Mouse (Mus musculus) left cerebral cortex, postnatal 36 days (tissue): ENCODE data around the gene Cpox. TPM values are rescaled to one million over a fixed set of nuclear protein-coding genes. Genes with fewer than 3 reads are reported as not detected.
A peak's percentile ranks its signal among the peaks of the same experiment; 100 is the strongest.

Source experiments
- DNase-seq, 2 experiments: peaks; one replicate each; pipeline ENCODE4 v3.0.0; 2021 to 2022; ENCODE audit warnings: low spot score in 2 of 2, mixed read lengths in 1 of 2
- intact Hi-C: fragments of 180-260 bp; cut with DNase I; formaldehyde crosslinking; loops from one replicate; pipeline ENCODE4 v1.15.1; 2025
- microRNA-seq: library from miRNA; unstranded; fragments of <30 nt; microRNA quantifications from one replicate; pipeline ENCODE4 v1.2.0, GENCODE M21; 2022
- total RNA-seq, 2 experiments: library from RNA; stranded (reverse); gene quantifications; 2 replicates each; pipeline ENCODE4 v1.2.3; 2021

Gene Cpox
- total RNA-seq, 2 experiments from 2014 or later, result 39.4 to 45.1 TPM

DNA sequence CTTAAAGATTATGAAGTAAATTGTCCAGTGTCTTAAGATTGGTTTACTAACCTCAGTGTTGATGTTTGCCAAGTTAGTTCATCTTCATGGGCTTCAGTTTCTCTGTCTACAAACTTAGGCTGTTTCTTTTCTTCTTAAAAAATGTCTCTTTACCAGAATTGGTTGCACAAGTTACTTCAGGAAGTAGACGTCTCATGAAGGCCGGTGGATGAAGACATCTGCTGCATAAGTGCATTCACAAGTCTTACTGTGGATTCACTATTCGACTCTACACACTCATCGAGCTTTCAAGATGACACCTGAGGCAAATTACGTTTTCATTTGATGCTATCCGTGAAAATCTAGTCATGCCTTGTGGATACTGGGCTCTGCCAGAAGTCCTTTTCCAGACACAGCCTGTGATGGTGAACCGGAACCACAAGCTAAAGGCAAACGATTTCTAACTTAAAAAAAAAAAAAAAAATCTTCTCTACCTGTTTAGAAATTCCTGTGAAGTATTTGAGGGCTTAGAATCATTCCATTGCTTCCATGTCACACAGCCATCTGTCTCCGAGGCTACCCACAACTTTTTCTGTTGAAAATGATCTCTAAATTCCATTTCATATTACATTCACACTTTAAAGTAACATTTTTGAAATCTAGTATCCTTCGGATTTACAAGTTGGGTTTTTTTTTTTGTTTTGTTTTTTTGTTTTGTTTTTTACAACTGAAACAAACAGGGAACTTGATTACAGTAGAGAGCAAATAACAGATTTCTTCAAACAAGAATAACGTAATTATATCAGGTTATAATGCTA, 56.8 kb downstream of the Cpox start:
- DNase-seq, result no peak
- intact Hi-C loops, result loop anchor here (5.0 kb wide), 1 partner anchor 55 kb away; the partner anchor contains the start of gene Cpox

GRCm38 (mm10) chr16:58727477-58728131, 57.5 kb downstream of the Cpox start, which contains the start of gene Cldnd1:
Cldnd1 (plus strand) TSS chr16:58727910.
- intact Hi-C loops, result loop anchor here (5.0 kb wide), 1 partner anchor 55 kb away; the partner anchor contains the start of gene Cpox
- peak; percentile 92 to 95 for DNase-seq

GRCm38 (mm10) chr16:58728176-58728671, 58.1 kb downstream of the Cpox start:
- DNase-seq, result peak in 1 of 2 experiments; percentile 50
- intact Hi-C loops, result loop anchor here (5.0 kb wide), 1 partner anchor 56 kb away; the partner anchor contains the start of gene Cpox

GRCm38 (mm10) chr16:58738205-58738604, 68.1 kb downstream of the Cpox start:
- intact Hi-C loops, result loop anchor here (5.0 kb wide), 1 partner anchor 61 kb away; no protein-coding TSS in a partner anchor

GRCm38 (mm10) chr16:58738800-58739199, 68.7 kb downstream of the Cpox start:
- intact Hi-C loops, result loop anchor here (5.0 kb wide), 1 partner anchor 61 kb away; no protein-coding TSS in a partner anchor

More at GRCm38 (mm10) chr16:58738205-58738604, 68.1 kb downstream of the Cpox start:
- DNase-seq, result no peak

GRCm38 (mm10) chr16:58740751-58741150, 70.7 kb downstream of the Cpox start:
- no peak for DNase-seq
- intact Hi-C loops, result no loop called here

More at GRCm38 (mm10) chr16:58738800-58739199, 68.7 kb downstream of the Cpox start:
- DNase-seq, result no peak

DNA sequence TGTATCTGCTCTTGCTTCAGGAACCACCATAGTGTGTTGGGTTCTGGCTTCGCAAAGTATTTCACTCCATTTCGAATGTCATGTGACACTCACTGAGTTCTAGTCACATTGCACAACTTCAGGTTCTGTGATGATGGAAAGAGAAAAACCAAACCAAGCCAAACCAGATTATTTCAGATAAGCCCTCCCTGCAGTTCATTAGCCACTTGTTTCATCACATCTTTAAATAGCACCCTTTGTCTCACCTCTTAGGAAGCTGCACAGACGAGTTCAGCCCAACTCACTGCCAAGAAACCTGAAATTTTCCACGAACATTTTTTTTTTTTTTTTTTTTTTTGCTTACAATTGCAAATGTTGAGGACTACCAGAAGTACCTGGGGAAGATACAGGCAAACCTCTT, 76.6 kb downstream of the Cpox start:
- intact Hi-C loops, result no loop called here
- DNase-seq, result no peak

DNA sequence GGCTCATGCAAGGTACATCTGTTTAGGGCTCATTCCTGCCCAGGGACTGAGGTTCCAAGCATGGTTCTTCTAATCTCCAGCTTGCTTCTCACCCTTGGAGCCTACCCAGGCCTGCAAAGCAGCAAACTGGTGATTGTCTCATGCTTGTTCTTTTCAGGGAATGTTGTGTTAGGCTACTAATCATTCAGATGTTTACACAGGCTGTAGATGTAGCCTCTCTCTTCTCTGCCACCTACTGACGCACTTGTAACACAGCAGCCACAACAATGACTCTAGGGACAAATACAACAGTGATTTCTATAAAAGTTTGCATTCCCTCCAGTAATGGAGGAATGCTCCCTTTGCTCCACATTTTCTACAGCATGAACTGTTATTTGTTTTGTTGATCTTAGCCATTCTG, 81.2 kb downstream of the Cpox start:
- intact Hi-C loops, result no loop called here
- DNase-seq, result no peak

DNA sequence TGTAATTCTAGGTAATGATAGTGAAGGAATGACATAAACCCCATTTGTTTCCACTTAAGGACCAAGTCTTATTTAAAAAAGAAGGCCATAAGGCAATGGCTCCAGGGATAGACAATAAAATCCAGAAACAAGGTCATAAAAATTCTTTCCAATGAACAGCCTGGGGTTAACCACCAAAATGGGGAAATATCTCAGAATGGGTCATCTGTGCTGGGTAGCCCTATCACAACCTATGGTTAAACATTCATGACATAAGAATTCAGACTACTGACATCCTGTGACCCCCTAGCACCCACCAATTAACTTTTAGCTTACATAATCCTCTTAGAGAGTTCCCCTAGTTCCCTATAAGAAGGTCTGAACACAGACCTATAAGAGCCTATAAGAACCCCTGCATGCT, 86.1 kb downstream of the Cpox start:
- DNase-seq, result no peak
- intact Hi-C loops, result no loop called here

- intact Hi-C loops, result no loop called here
- DNase-seq, result no peak
Observed at GRCm38 (mm10) chr16:58763076-58763475, 93.0 kb downstream of the Cpox start, which contains the start of gene Olfr172. Olfr172 (minus strand) TSS chr16:58763176.

Small RNAs within 50 kb of the gene (microRNA-seq; reads per million reads assigned to microRNA genes)
- not detected for gene Gm27564

Other genes with a start within 250 kb of the Cpox start
- 10 to 100 TPM; 20.2 to 22.9 TPM for gene St3gal6, start 146.0 kb upstream of the Cpox start, total RNA-seq
- not detected for gene Gm813, start 53.3 kb upstream of the Cpox start, total RNA-seq
- not detected for gene E330017A01Rik, start 31.6 kb upstream of the Cpox start, total RNA-seq
- not detected for gene Gpr15, start 48.8 kb downstream of the Cpox start, total RNA-seq
- 100 to 1,000 TPM in 1 of 2 experiments, 10 to 100 TPM in 1; 90.8 to 105 TPM for gene Cldnd1, start 57.6 kb downstream of the Cpox start, total RNA-seq
- not detected for gene Olfr172, start 92.9 kb downstream of the Cpox start, total RNA-seq
- gene Olfr173, start 130.0 kb downstream of the Cpox start, total RNA-seq, result not detected
- gene Olfr175-ps1, start 156.5 kb downstream of the Cpox start, total RNA-seq, result not detected
- not detected for gene Olfr177, start 204.5 kb downstream of the Cpox start, total RNA-seq
- gene Olfr178, start 221.8 kb downstream of the Cpox start, total RNA-seq, result not detected